Mouse (Mus musculus) liver, embryonic 15.5 days (tissue): ENCODE results near the gene Agap1. TPM values are rescaled to one million over a fixed set of nuclear protein-coding genes. Genes with fewer than 3 reads are reported as not detected.

Source experiments
- ATAC-seq: fragments of 200-750 bp; cut with Nextera tagmentation; 2 replicates; pipeline ENCODE4 v1.8.0; 2017; ENCODE audit warnings: moderate number of reproducible peaks, mild to moderate bottlenecking, moderate library complexity; ENCODE audit not compliant: insufficient read depth
- H3K27ac ChIP-seq: fragments of 300-500 bp; sonication (generic); replicated peaks from 2 replicates; pipeline ENCODE4 v1.5.1; 2015; ENCODE audit warnings: mild to moderate bottlenecking, inconsistent platforms
- H3K27me3 ChIP-seq: fragments of 300-500 bp; sonication (generic); 2 replicates; pipeline ENCODE4 v1.6.1; 2015; ENCODE audit warnings: mild to moderate bottlenecking, inconsistent platforms
- H3K36me3 ChIP-seq: fragments of 300-500 bp; sonication (generic); replicated peaks from 2 replicates; pipeline ENCODE4 v1.6.1; 2015; ENCODE audit warnings: moderate library complexity, mild to moderate bottlenecking, inconsistent platforms
- H3K4me1 ChIP-seq: fragments of 300-500 bp; sonication (generic); replicated peaks from 2 replicates; pipeline ENCODE4 v1.6.1; 2015; ENCODE audit warnings: inconsistent platforms
- H3K4me2 ChIP-seq: fragments of 300-500 bp; sonication (generic); 2 replicates; pipeline ENCODE4 v1.6.1; 2015; ENCODE audit warnings: moderate library complexity, mild to moderate bottlenecking, inconsistent platforms
- H3K4me3 ChIP-seq: fragments of 300-500 bp; sonication (generic); replicated peaks from 2 replicates; pipeline ENCODE4 v1.5.1; 2015; ENCODE audit warnings: mild to moderate bottlenecking, inconsistent platforms
- H3K9ac ChIP-seq: fragments of 300-500 bp; sonication (generic); 2 replicates; pipeline ENCODE4 v1.6.1; 2015; ENCODE audit warnings: moderate library complexity, mild to moderate bottlenecking, inconsistent platforms
- H3K9me3 ChIP-seq: fragments of 300-500 bp; sonication (generic); replicated peaks from 2 replicates; pipeline ENCODE4 v1.6.1; 2016; ENCODE audit warnings: inconsistent platforms
- WGBS: fragments of 180-500 bp; shearing (Covaris S2); methylation state at CpG from one replicate; pipeline ENCODE4 v1.1.7; 2015; ENCODE audit warnings: mixed read lengths; ENCODE audit not compliant: insufficient replicate concordance; 5-methylcytosine and 5-hydroxymethylcytosine counted together
- polyA plus RNA-seq: library from polyadenylated mRNA; unstranded; fragments of >200 nt; fragmentation: Nextera tagmentation; extraction: Ambion mirVana; gene quantifications from 2 replicates; pipeline ENCODE4 v1.2.1, GENCODE M21; 2015

Agap1 gene
- polyA plus RNA-seq, 1 experiment from 2014 or later: 1.3 TPM

DNA sequence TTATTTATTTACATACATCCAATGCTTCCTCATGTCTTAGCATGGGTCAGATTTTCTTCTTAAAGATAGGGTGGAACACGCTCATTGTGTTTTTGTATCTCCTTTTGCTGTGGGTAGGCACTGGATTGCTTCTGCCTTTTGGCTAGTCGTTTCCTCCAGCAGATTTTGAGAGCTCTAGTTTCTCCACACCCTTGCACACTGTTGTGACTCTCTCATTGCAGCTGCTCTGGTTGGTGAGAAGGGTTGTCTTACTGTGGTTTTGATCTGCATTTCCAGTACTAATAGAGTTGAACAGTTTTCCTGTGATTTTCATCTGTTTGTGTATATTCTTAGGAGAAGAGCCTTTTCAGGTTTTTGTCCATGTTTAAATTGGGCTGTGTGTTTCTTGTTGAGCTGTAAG lies 54.6 kb downstream of the Agap1 start:
- no peaks in the 10 kb centered on the region for H3K9me3 ChIP-seq
- no peak overlapping the region for H3K4me3 ChIP-seq
- H3K4me1 ChIP-seq: 0 out of 2 replicates have a peak, but pooled peaks cover 3% of the 10 kb centered on the region
- ATAC-seq: no peak
- H3K4me2 ChIP-seq: no peak overlapping the region
- no peaks in the 10 kb centered on the region for H3K36me3 ChIP-seq
- H3K27ac ChIP-seq: no peak overlapping the region
- no peaks in the 10 kb centered on the region for H3K27me3 ChIP-seq
- 39% methylated on average over 2 of the region's 2 CpGs for WGBS
- H3K9ac ChIP-seq: no peak overlapping the region

DNA sequence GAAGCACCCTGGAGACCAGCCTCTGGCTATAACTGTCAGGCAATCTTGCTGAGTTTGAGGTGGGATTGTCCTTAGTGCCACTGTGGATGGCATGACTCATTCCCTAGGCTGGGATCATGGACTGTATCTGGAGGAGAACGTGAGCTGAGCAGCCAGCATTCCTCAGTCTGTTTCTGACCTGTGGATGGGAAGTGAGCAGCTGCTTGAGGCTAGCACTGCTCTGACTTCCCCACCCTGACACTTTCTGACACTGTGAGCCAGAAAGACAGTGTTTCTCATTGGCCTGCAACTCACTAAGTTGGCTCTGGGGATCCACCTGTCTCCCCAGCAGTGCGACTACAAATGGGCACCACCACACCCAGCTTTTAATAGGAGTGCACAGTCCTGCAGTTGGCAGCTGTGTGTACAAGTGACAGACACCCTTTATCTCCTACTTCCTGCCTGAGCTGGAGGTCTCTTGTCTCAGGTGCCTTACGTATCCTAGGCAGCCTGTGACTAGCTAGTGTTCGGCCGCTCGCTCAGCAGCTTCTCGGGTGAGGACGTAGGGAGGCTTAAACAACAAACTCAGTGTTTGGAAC lies 55.2 kb downstream of the Agap1 start:
- Histone ChIP-seq H3K4me2 (no peak overlapping the region), H3K9me3 (no peaks in the 10 kb centered on the region), H3K36me3 (no peaks in the 10 kb centered on the region), H3K27ac (no peak overlapping the region), H3K4me1 (0 out of 2 replicates have a peak, but pooled peaks cover 3% of the 10 kb centered on the region), H3K4me3 (no peak overlapping the region), H3K27me3 (no peaks in the 10 kb centered on the region), H3K9ac (no peak overlapping the region)
- ATAC-seq: no peak
- WGBS: 44% methylated on average over 8 of the region's 8 CpGs

GRCm38 (mm10) chr1:89510731-89511130 lies 56.1 kb downstream of the Agap1 start:
- Histone ChIP-seq H3K4me1 (0 out of 2 replicates have a peak, but pooled peaks cover 3% of the 10 kb centered on the region), H3K27ac (no peak overlapping the region), H3K27me3 (no peaks in the 10 kb centered on the region), H3K9me3 (no peaks in the 10 kb centered on the region), H3K36me3 (no peaks in the 10 kb centered on the region), H3K4me2 (no peak overlapping the region), H3K4me3 (no peak overlapping the region), H3K9ac (no peak overlapping the region)
- no peak for ATAC-seq
- 59% methylated on average over 8 of the region's 8 CpGs for WGBS

DNA sequence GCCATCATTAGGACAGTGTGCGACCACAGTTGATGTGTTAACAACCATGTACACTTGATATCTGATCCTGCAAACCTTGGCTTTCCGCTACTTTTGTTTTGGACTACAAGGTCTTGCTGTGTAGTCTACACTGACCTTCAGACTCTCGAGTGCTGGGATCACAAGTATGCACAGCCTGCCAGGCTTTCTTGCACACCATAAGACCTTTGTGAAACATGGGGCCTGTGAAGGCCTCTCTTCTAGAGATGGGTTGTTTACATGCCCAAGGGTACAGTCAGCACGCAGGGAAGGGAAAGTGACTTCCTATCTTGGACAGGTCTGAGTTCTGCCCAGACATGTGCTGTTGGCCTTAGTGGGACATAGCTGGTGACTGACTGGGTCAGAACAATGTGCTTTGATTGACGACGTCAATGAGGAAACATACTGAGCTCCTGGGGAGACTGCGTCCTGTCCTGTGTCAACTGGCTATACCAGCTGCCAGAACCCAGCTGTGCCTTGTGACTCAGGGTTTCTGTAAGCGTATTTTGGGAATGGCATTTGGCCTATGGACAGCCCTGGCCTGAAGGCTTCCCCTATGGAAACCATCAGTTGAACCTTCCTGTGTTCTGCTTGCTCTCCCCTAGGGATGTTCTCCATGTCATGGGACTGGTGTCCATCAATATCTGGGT lies 59.1 kb downstream of the Agap1 start:
- no peak for ATAC-seq
- Histone ChIP-seq H3K27me3 (no peaks in the 10 kb centered on the region), H3K4me1 (0 out of 2 replicates have a peak, but pooled peaks cover 11% of the 10 kb centered on the region), H3K4me3 (no peak overlapping the region), H3K4me2 (no peak overlapping the region), H3K36me3 (no peaks in the 10 kb centered on the region), H3K27ac (no peak overlapping the region), H3K9me3 (no peaks in the 10 kb centered on the region), H3K9ac (no peak overlapping the region)
- whole genome bisulfite sequencing: 62% methylated on average over 8 of the region's 8 CpGs

GRCm38 (mm10) chr1:89515808-89516560 lies 61.4 kb downstream of the Agap1 start:
- Histone ChIP-seq H3K9me3 (no peaks in the 10 kb centered on the region), H3K4me1 (0 out of 2 replicates have a peak, but pooled peaks cover 11% of the 10 kb centered on the region), H3K4me3 (no peak overlapping the region), H3K9ac (no peak overlapping the region), H3K36me3 (no peaks in the 10 kb centered on the region), H3K4me2 (no peak overlapping the region), H3K27ac (no peak overlapping the region), H3K27me3 (no peaks in the 10 kb centered on the region)
- 57% methylated on average over 11 of the region's 11 CpGs for WGBS
- no peak for ATAC-seq

GRCm38 (mm10) chr1:89517817-89518216 lies 63.2 kb downstream of the Agap1 start:
- no peaks in the 10 kb centered on the region for H3K27me3 ChIP-seq
- H3K4me3 ChIP-seq: no peak overlapping the region
- H3K4me1 ChIP-seq: 0 out of 2 replicates have a peak, but pooled peaks cover 8% of the 10 kb centered on the region
- no peak overlapping the region for H3K4me2 ChIP-seq
- H3K36me3 ChIP-seq: no peaks in the 10 kb centered on the region
- no peak for ATAC-seq
- H3K9ac ChIP-seq: no peak overlapping the region
- WGBS: 48% methylated on average over 5 of the region's 5 CpGs
- no peak overlapping the region for H3K27ac ChIP-seq
- H3K9me3 ChIP-seq: no peaks in the 10 kb centered on the region

- no peaks in the 10 kb centered on the region for H3K36me3 ChIP-seq
- H3K4me3 ChIP-seq: no peak overlapping the region
- no peaks in the 10 kb centered on the region for H3K27me3 ChIP-seq
- H3K9me3 ChIP-seq: no peaks in the 10 kb centered on the region
- H3K27ac ChIP-seq: no peak overlapping the region
- H3K4me1 ChIP-seq: 0 out of 2 replicates have a peak, but pooled peaks cover 8% of the 10 kb centered on the region
- no peak overlapping the region for H3K9ac ChIP-seq
- 67% methylated on average over 17 of the region's 17 CpGs for WGBS
- H3K4me2 ChIP-seq: no peak overlapping the region
- ATAC-seq: no peak
These were observed 65.5 kb downstream of the Agap1 start for GRCm38 (mm10) chr1:89519914-89520643.

- Histone ChIP-seq H3K36me3 (no peaks in the 10 kb centered on the region), H3K4me2 (no peak overlapping the region), H3K9ac (no peak overlapping the region), H3K4me1 (0 out of 2 replicates have a peak, but pooled peaks cover 4% of the 10 kb centered on the region), H3K4me3 (no peak overlapping the region), H3K9me3 (no peaks in the 10 kb centered on the region), H3K27ac (no peak overlapping the region), H3K27me3 (no peaks in the 10 kb centered on the region)
- 68% methylated on average over 11 of the region's 11 CpGs for WGBS
- ATAC-seq: no peak
These were observed 66.8 kb downstream of the Agap1 start for GRCm38 (mm10) chr1:89521406-89521805.

- Histone ChIP-seq H3K27ac (no peak overlapping the region), H3K4me2 (no peak overlapping the region), H3K4me1 (0 out of 2 replicates have a peak, but pooled peaks cover 4% of the 10 kb centered on the region), H3K27me3 (no peaks in the 10 kb centered on the region), H3K4me3 (no peak overlapping the region), H3K9me3 (no peaks in the 10 kb centered on the region), H3K9ac (no peak overlapping the region), H3K36me3 (no peaks in the 10 kb centered on the region)
- no peak for ATAC-seq
- 61% methylated on average over 17 of the region's 17 CpGs for WGBS
These were observed 67.4 kb downstream of the Agap1 start for GRCm38 (mm10) chr1:89521935-89522535.

DNA sequence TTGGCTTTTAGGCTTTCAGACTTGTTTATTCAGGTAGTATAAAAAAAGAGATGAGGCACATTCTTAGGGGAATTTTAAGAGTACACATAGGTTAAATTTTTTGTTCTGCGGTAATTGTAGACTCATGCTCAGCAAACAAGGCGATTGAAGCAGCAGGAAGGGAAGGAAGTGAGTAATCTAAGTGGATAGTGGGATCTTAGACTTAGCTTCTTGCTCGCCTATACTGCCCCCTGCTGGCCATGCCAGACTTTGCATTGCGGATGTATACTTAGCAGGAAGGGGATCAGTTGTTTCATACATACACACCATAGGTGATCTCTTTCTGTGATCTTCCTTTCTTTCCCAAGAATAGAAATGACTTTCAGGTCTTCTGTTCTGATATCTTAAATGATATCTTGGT lies 69.8 kb downstream of the Agap1 start:
- WGBS: 0% methylated on average over 4 of the region's 4 CpGs
- Histone ChIP-seq H3K9ac (no peak overlapping the region), H3K4me2 (no peak overlapping the region), H3K4me3 (no peak overlapping the region), H3K27ac (no peak overlapping the region), H3K4me1 (no peaks in the 10 kb centered on the region), H3K27me3 (no peaks in the 10 kb centered on the region), H3K9me3 (no peaks in the 10 kb centered on the region), H3K36me3 (no peaks in the 10 kb centered on the region)
- ATAC-seq: no peak
